Mouse (Mus musculus) lung, embryonic 14.5 days (tissue): ENCODE data around the gene H2-DMa. TPM values are rescaled to one million over a fixed set of nuclear protein-coding genes. Genes with fewer than 3 reads are reported as not detected.

ENCODE experiments used
- ATAC-seq: fragments of 200-750 bp; cut with Nextera tagmentation; 2 replicates; pipeline ENCODE4 v1.8.0; 2017; ENCODE audit warnings: mild to moderate bottlenecking, moderate TSS enrichment, moderate library complexity; ENCODE audit not compliant: insufficient read depth
- DNase-seq: peaks from one replicate; pipeline ENCODE4 v3.0.0-alpha.2; 2015
- H3K27ac ChIP-seq: fragments of 300-500 bp; sonication (generic); 2 replicates; pipeline ENCODE4 v1.5.1; 2014; ENCODE audit warnings: low read depth, mild to moderate bottlenecking, moderate library complexity
- H3K27me3 ChIP-seq: fragments of 300-500 bp; sonication (generic); 2 replicates; pipeline ENCODE4 v1.6.1; 2014; ENCODE audit warnings: low read length, control low read depth; ENCODE audit not compliant: insufficient read depth
- H3K36me3 ChIP-seq: fragments of 300-500 bp; sonication (generic); 2 replicates; pipeline ENCODE4 v1.6.1; 2014; ENCODE audit warnings: control low read depth; ENCODE audit not compliant: insufficient read depth
- H3K4me1 ChIP-seq: fragments of 300-500 bp; sonication (generic); 2 replicates; pipeline ENCODE4 v1.6.1; 2014; ENCODE audit warnings: antibody characterized with exemption, control low read depth; ENCODE audit not compliant: insufficient read depth
- H3K4me2 ChIP-seq: fragments of 300-500 bp; sonication (generic); 2 replicates; pipeline ENCODE4 v1.6.1; 2014; ENCODE audit warnings: mild to moderate bottlenecking
- H3K4me3 ChIP-seq: fragments of 300-500 bp; sonication (generic); 2 replicates; pipeline ENCODE4 v1.5.1; 2014; ENCODE audit warnings: low read depth, low read length
- H3K9ac ChIP-seq: fragments of 300-500 bp; sonication (generic); 2 replicates; pipeline ENCODE4 v1.6.1; 2014
- H3K9me3 ChIP-seq: fragments of 300-500 bp; sonication (generic); 2 replicates; pipeline ENCODE4 v1.6.1; 2016; ENCODE audit warnings: low read depth, low read length, control low read depth
- CTCF ChIP-seq: IDR thresholded peaks from 2 replicates; pipeline ENCODE4 v1.5.1; 2016; ENCODE audit warnings: antibody characterized with exemption, low read depth
- WGBS: fragments of 180-500 bp; shearing (Covaris S2); extraction: QIAGEN DNeasy Blood & Tissue Kit; methylation state at CpG from one replicate; pipeline ENCODE4 v1.1.7; 2014; 5-methylcytosine and 5-hydroxymethylcytosine counted together
- polyA plus RNA-seq: library from polyadenylated mRNA; unstranded; fragments of >200 nt; fragmentation: Nextera tagmentation; extraction: Ambion mirVana; gene quantifications from 2 replicates; pipeline ENCODE4 v1.2.1, GENCODE M21; 2014

H2-DMa gene
- polyA plus RNA-seq, 1 experiment from 2014 or later = 9.8 TPM

DNA sequence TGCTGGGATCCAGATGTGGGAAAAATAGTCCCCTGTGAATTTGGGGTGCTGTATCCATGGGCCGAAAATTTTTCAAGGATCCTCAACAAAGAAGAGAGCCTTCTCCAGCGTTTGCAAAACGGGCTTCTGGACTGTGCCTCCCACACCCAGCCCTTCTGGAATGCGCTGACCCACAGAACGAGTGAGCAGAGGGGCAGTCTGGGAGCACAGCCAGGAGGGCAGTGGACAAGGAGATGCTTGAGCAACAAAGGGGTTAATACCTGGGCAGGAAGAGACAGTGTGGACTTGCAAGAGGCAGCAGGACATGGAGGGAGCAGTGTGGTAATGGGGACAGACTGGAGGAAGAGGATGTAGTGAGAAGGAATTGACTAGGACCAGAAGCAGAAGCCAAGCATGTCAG, 36.2 kb downstream of the H2-DMa start:
- 39% methylated on average over 5 of the region's 5 CpGs for WGBS
- Histone ChIP-seq H3K4me3 (no peak overlapping the region), H3K4me2 (no peak overlapping the region), H3K4me1 (no peaks in the 10 kb centered on the region), H3K36me3 (no peaks in the 10 kb centered on the region), H3K27ac (no peak overlapping the region), H3K9me3 (no peaks in the 10 kb centered on the region), H3K27me3 (no peaks in the 10 kb centered on the region), H3K9ac (no peak overlapping the region)
- TF ChIP-seq CTCF = no peak
- DNase-seq (no peak), ATAC-seq (no peak)

DNA sequence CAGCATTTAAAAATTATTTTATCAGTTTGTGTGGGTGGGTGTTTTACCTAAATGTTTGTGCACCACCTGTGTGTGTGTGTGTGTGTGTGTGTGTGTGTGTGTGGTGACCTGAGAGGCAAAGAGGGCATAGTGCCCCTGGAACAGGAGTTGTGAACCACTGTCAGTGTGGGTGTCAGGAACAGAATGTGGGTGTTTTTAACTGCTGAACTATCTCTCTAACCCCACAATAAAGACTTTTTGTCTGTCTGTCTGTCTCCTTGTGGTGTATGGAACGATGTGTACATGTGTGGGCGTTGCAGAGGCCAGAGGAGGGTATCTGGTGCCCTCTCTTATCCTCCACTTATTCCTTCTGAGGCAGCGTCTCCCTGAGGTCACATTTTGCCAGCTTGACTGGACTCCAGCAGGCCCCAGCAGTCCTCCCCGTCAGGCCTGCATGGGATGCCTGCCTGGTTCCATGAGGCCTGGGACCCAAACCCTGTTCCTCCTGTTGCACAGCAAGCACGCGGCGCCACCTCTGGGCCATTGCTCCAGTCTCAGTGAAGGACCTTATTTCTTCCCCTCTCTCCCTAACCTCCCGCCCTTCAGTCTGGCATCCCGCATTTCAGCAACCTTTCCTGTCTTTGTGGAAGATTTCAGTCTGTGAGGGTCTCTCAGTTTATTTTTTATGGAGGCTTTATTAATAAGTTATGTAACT, 45.0 kb downstream of the H2-DMa start:
- H3K9me3 ChIP-seq = no peaks in the 10 kb centered on the region
- H3K9ac ChIP-seq = no peak overlapping the region
- H3K27me3 ChIP-seq = no peaks in the 10 kb centered on the region
- 29% methylated on average over 9 of the region's 9 CpGs for WGBS
- H3K36me3 ChIP-seq = no peaks in the 10 kb centered on the region
- H3K4me2 ChIP-seq = no peak overlapping the region
- peak; percentile 48 for TF ChIP-seq CTCF
- no peak overlapping the region for H3K4me3 ChIP-seq
- ATAC-seq (no peak), DNase-seq (peak; percentile 35)
- H3K27ac ChIP-seq = no peak overlapping the region
- no peaks in the 10 kb centered on the region for H3K4me1 ChIP-seq

DNA sequence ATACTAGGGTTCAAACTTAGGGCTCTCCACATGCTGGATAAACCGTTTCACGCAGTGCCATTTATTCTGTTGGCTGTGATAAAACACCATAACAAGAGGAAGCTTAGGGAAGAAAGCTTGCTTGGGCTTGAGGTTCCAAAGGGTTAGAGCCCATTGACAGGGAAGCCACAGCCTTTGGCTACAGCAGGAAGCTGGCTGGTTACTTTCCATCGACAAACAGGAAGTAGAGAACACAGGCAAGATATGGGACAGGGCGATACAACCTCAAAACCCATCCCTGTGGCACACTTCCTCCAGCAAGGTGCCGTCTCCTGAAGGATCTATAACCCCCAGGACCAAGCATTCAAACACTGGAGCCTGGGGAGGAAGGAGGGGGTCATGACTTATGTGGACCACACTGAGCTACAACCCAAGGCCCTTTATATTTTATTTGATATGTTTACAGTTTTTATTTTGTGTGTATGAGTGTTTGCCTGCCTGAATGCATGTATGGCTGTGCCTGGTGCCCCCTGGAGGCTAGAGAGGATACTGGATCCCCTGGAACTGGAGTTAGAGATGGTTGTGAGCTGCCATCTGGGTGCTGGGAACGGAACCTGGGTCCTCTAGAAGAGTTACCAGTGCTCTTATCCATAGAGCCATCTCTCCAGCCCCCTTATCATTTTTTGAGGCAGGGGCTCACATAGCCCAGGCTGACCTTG, 45.8 kb downstream of the H2-DMa start:
- Histone ChIP-seq H3K9ac (no peak overlapping the region), H3K4me3 (no peak overlapping the region), H3K27ac (no peak overlapping the region), H3K4me1 (no peaks in the 10 kb centered on the region), H3K4me2 (no peak overlapping the region), H3K36me3 (no peaks in the 10 kb centered on the region), H3K27me3 (no peaks in the 10 kb centered on the region), H3K9me3 (no peaks in the 10 kb centered on the region)
- TF ChIP-seq CTCF = peak; percentile 31
- WGBS = 66% methylated on average over 6 of the region's 6 CpGs
- DNase-seq = no peak
- no peak for ATAC-seq

DNA sequence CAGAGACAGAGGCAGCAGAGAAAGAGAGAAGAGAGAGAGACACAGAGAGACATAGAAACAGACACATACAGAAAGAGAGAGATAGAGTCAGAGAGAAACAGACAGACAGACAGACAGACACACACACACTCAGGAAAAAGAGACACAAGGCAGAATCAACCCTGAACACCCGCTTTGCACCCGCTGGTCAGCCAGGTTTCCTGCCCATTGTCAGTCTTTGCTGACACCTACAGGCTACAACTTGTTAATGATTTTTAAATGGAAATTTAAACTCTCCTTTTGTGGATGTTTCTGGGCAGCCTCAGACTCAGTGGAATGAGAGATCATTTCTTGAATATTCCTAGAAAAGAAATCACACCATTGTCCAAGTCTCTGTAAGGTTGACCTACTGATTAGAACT, 49.9 kb downstream of the H2-DMa start:
- no peaks in the 10 kb centered on the region for H3K27me3 ChIP-seq
- peak; percentile 77 for DNase-seq
- no peak overlapping the region for H3K9ac ChIP-seq
- H3K27ac ChIP-seq = no peak overlapping the region
- ATAC-seq = no peak
- peaks cover 5% of the 10 kb centered on the region; the same call in 1 of the 2 replicates for H3K9me3 ChIP-seq
- H3K36me3 ChIP-seq = no peaks in the 10 kb centered on the region
- H3K4me3 ChIP-seq = no peak overlapping the region
- 2% methylated on average over 2 of the region's 2 CpGs for WGBS
- TF ChIP-seq CTCF = peak; percentile 69
- H3K4me2 ChIP-seq = no peak overlapping the region
- no peaks in the 10 kb centered on the region for H3K4me1 ChIP-seq

DNA sequence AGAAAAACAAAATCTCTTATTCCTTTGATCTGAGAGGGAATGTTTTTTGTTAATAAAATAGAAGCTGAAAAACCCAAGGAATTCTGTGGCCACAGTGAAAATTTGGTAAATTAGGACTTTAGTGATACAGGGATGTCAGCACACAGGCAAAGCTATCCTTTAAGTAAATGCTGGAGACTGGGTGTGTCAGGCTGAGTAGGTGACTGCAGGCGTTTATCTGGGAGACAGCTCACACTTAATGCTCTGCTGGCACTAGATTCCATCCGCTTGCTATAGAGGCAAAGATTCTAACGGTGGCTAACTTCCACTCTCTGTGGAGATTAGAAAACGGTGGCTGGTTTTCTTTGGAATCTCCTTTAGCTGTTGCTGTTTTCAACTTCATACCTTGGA, 51.1 kb downstream of the H2-DMa start:
- 20% methylated on average over 4 of the region's 4 CpGs for WGBS
- no peak for TF ChIP-seq CTCF
- Histone ChIP-seq H3K27me3 (no peaks in the 10 kb centered on the region; the same call in 1 of the 2 replicates), H3K9me3 (peaks cover 5% of the 10 kb centered on the region; the same call in 1 of the 2 replicates), H3K4me1 (no peaks in the 10 kb centered on the region), H3K4me3 (no peak overlapping the region), H3K36me3 (no peaks in the 10 kb centered on the region), H3K27ac (no peak overlapping the region), H3K9ac (no peak overlapping the region), H3K4me2 (no peak overlapping the region)
- no peak for DNase-seq
- ATAC-seq = no peak

DNA sequence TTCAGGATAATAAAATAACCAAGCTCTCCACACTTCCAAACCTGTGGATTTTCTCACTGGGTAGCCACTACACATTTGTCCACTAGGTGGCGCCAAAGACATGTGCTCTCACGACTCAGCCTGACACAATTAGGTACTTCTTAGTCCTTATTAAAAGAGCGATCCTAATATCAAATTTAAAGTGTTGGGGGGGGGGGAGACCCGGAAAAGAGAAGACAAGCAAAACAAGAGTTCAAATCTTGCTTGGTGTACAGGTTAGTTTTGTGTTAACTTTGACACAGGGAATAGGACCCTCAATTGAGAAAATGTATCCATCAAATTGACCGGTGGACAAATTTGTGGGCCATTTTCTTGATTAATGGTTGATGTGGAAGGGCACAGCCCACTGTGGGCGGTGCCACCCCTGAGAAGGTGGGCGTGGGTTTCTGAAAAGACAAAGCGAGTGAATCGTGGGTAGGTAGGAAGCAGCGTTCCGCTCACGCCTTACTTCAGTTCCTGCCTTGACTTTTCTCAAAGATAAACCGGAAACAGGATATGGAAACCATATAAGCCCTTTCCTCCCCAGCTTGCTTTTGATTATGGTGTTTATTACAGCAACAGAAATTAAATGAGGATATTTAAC, 51.6 kb downstream of the H2-DMa start:
- H3K4me3 ChIP-seq = no peak overlapping the region
- ATAC-seq (no peak), DNase-seq (peak; percentile 92)
- H3K27me3 ChIP-seq = no peaks in the 10 kb centered on the region; the same call in 1 of the 2 replicates
- H3K9ac ChIP-seq = no peak overlapping the region
- no peak overlapping the region for H3K4me2 ChIP-seq
- no peak overlapping the region for H3K27ac ChIP-seq
- H3K36me3 ChIP-seq = no peaks in the 10 kb centered on the region
- TF ChIP-seq CTCF = peak; percentile 95
- H3K9me3 ChIP-seq = peaks cover 5% of the 10 kb centered on the region; the same call in 1 of the 2 replicates
- 40% methylated on average over 13 of the region's 13 CpGs for WGBS
- no peaks in the 10 kb centered on the region for H3K4me1 ChIP-seq

DNA sequence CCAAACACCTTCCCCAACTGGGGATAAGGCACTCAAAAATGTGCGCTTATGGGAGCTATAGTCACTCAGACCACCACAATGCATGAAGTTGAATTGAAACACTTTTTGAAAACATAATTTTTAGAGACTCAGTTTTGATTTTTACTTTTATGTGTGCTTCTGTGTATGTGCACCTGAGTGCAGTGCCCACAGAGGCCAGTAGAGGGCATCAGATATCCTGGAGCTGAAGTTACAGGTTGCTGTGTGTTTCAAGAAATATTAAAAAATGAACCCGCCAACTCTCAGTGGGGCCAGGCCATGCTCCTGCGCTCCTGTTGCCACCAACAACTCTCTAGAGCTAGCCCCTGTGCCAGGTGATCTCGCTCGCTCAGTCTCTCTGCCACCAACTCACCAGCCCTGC, 53.2 kb downstream of the H2-DMa start:
- peak; percentile 29 for TF ChIP-seq CTCF
- ATAC-seq (no peak), DNase-seq (no peak)
- H3K4me3 ChIP-seq = no peak overlapping the region
- 94% methylated on average over 5 of the region's 5 CpGs for WGBS
- no peaks in the 10 kb centered on the region for H3K36me3 ChIP-seq
- peaks cover 12% of the 10 kb centered on the region; the same call in 1 of the 2 replicates for H3K9me3 ChIP-seq
- no peaks in the 10 kb centered on the region; the same call in 1 of the 2 replicates for H3K27me3 ChIP-seq
- no peaks in the 10 kb centered on the region for H3K4me1 ChIP-seq
- no peak overlapping the region for H3K4me2 ChIP-seq
- H3K9ac ChIP-seq = no peak overlapping the region
- H3K27ac ChIP-seq = no peak overlapping the region
